Mouse (Mus musculus): ENCODE data around the gene Me1.

DNA sequence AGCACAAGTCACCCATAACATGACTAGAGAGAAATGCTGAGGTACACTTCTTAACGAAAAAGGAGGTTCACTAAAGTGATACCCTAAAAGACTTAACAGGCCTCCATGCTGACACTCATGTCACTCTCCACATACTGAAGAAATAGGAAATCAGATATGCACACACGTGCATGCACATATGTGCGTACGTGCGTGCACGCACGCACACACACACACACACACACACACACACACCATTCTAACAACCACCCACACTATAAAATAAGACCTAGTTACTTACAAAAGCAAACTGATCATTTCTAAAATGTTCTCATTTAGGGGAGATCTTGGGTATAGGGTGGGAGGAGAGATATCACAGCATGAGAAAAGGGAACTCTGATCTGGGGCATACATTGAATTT is 1.1 kb downstream of the Me1 start:
- TF ChIP-seq CTCF (IDR thresholded peaks at IDR 0.05; ENCODE audit: low read depth) (no peak), EP300 (IDR thresholded peaks at IDR 0.05; ENCODE audit: low read depth) (no peak)
